Mouse (Mus musculus) left cerebral cortex, adult 11 months (tissue): Measurements from ENCODE around the gene Camkk2.

ENCODE experiments used
- DNase-seq: peaks from one replicate; pipeline ENCODE4 v3.0.0; 2022; ENCODE audit warnings: low spot score

Camkk2 gene

GRCm38 (mm10) chr5:122779277-122779834, at the start of gene Camkk2:
Gene Camkk2, minus strand, starts transcription at chr5:122779409.
- DNase-seq = peak; percentile 79

GRCm38 (mm10) chr5:122825099-122825498, 45.9 kb upstream of the Camkk2 start:
- DNase-seq = no peak

- no peak for DNase-seq
Measured at GRCm38 (mm10) chr5:122824450-122824849, 45.2 kb upstream of the Camkk2 start.

GRCm38 (mm10) chr5:122823976-122824375, 44.8 kb upstream of the Camkk2 start:
- DNase-seq = no peak

- no peak for DNase-seq
Measured at GRCm38 (mm10) chr5:122822441-122822840, 43.2 kb upstream of the Camkk2 start.

GRCm38 (mm10) chr5:122821524-122821885, 42.3 kb upstream of the Camkk2 start:
- DNase-seq = no peak

- DNase-seq = peak; percentile 89
Measured at GRCm38 (mm10) chr5:122820777-122821523, 41.7 kb upstream of the Camkk2 start, which contains the start of gene Anapc5. Gene Anapc5, minus strand, starts transcription at chr5:122821339.

- no peak for DNase-seq
Measured at GRCm38 (mm10) chr5:122812699-122813098, 33.5 kb upstream of the Camkk2 start.

GRCm38 (mm10) chr5:122811364-122812079, 32.3 kb upstream of the Camkk2 start:
- DNase-seq = no peak

GRCm38 (mm10) chr5:122805503-122805902, 26.3 kb upstream of the Camkk2 start:
- no peak for DNase-seq

GRCm38 (mm10) chr5:122802706-122803105, 23.5 kb upstream of the Camkk2 start:
- DNase-seq = no peak

GRCm38 (mm10) chr5:122801684-122802083, 22.5 kb upstream of the Camkk2 start:
- DNase-seq = no peak

- no peak for DNase-seq
Measured at GRCm38 (mm10) chr5:122800345-122801010, 21.3 kb upstream of the Camkk2 start.

GRCm38 (mm10) chr5:122799379-122800344, 20.5 kb upstream of the Camkk2 start:
- no peak for DNase-seq

- peak; percentile 66 for DNase-seq
Measured at GRCm38 (mm10) chr5:122798557-122799378, 19.6 kb upstream of the Camkk2 start.

GRCm38 (mm10) chr5:122797866-122798265, 18.7 kb upstream of the Camkk2 start:
- no peak for DNase-seq

GRCm38 (mm10) chr5:122788696-122789095, 9.5 kb upstream of the Camkk2 start:
- no peak for DNase-seq

- DNase-seq = no peak
Measured at GRCm38 (mm10) chr5:122786035-122786819, 7.0 kb upstream of the Camkk2 start.

GRCm38 (mm10) chr5:122783726-122784406, 4.7 kb upstream of the Camkk2 start:
- DNase-seq = no peak
